Mouse (Mus musculus) testis, adult 2 months (tissue): Measurements from ENCODE around the gene Slco1a1. TPM values are rescaled to one million over a fixed set of nuclear protein-coding genes. Genes with fewer than 3 reads are reported as not detected.
"Not testable (repeated sequence)": the region's sequence is repeated elsewhere in the genome, so short reads cannot be mapped to it uniquely, and the experiment has no call there.

Experiments used
- H3K27ac ChIP-seq: fragments of 200-500 bp; 2 replicates; pipeline ENCODE4 v1.5.1; 2012; ENCODE audit warnings: low read depth, low read length; ENCODE audit not compliant: control insufficient read depth, insufficient read depth
- H3K27me3 ChIP-seq: fragments of 200-500 bp; 2 replicates; pipeline ENCODE4 v1.6.1; 2012; ENCODE audit warnings: mild to moderate bottlenecking, low read length, moderate library complexity; ENCODE audit not compliant: control insufficient read depth, insufficient read depth
- H3K36me3 ChIP-seq: fragments of 200-500 bp; 2 replicates; pipeline ENCODE4 v1.6.1; 2012; ENCODE audit warnings: mild to moderate bottlenecking, low read length; ENCODE audit not compliant: control insufficient read depth, insufficient read depth
- H3K4me1 ChIP-seq: fragments of 200-500 bp; 2 replicates; pipeline ENCODE4 v1.6.1; 2012; ENCODE audit warnings: low read length; ENCODE audit not compliant: control insufficient read depth, insufficient read depth
- H3K4me3 ChIP-seq: fragments of 200-500 bp; 2 replicates; pipeline ENCODE4 v1.5.1; 2012; ENCODE audit warnings: low read depth, mild to moderate bottlenecking, low read length, moderate library complexity, mixed read lengths; ENCODE audit not compliant: control insufficient read depth
- CTCF ChIP-seq: fragments of 200-500 bp; IDR thresholded peaks from 2 replicates; pipeline ENCODE4 v1.5.1; 2012; ENCODE audit warnings: low read depth, mild to moderate bottlenecking, inconsistent platforms, low read length, moderate library complexity; ENCODE audit not compliant: control insufficient read depth, insufficient read depth, insufficient replicate concordance
- POLR2A ChIP-seq: fragments of 200-500 bp; IDR thresholded peaks from 2 replicates; pipeline ENCODE4 v1.6.1; 2012; ENCODE audit warnings: low read depth, mild to moderate bottlenecking, inconsistent platforms, low read length, moderate library complexity; ENCODE audit not compliant: control insufficient read depth
- polyA plus RNA-seq: library from polyadenylated mRNA; depleted of rRNA; stranded (reverse); fragments of >200 nt; gene quantifications from 2 replicates; pipeline ENCODE4 v1.2.3, GENCODE M21; 2012; rRNA removed

Gene Slco1a1
- polyA plus RNA-seq, 1 experiment, result not detected

- Histone ChIP-seq H3K4me3 (no peak overlapping the region), H3K27me3 (no peaks in the 10 kb centered on the region), H3K27ac (no peak overlapping the region), H3K4me1 (no peaks in the 10 kb centered on the region), H3K36me3 (no peaks in the 10 kb centered on the region)
- TF ChIP-seq CTCF (no peak), POLR2A (no peak)
Observed at GRCm38 (mm10) chr6:141889723-141890122, 57.0 kb downstream of the Slco1a1 start.

- TF ChIP-seq CTCF (no peak), POLR2A (no peak)
- Histone ChIP-seq H3K36me3 (no peaks in the 10 kb centered on the region), H3K4me3 (no peak overlapping the region), H3K27ac (no peak overlapping the region), H3K27me3 (no peaks in the 10 kb centered on the region), H3K4me1 (no peaks in the 10 kb centered on the region)
Observed at GRCm38 (mm10) chr6:141888248-141888647, 58.5 kb downstream of the Slco1a1 start.

GRCm38 (mm10) chr6:141882581-141882980 lies 64.2 kb downstream of the Slco1a1 start:
- TF ChIP-seq POLR2A (no peak), CTCF (no peak)
- H3K27ac ChIP-seq, result no peak overlapping the region
- H3K4me1 ChIP-seq, result no peaks in the 10 kb centered on the region
- no peak overlapping the region for H3K4me3 ChIP-seq
- no peaks in the 10 kb centered on the region for H3K36me3 ChIP-seq
- no peaks in the 10 kb centered on the region for H3K27me3 ChIP-seq

- H3K4me3 ChIP-seq, H3K27me3 ChIP-seq: not testable (repeated sequence)
Observed at GRCm38 (mm10) chr6:141875742-141876141, 71.0 kb downstream of the Slco1a1 start.

GRCm38 (mm10) chr6:141871711-141872110 lies 75.1 kb downstream of the Slco1a1 start:
- H3K36me3 ChIP-seq, result no peaks in the 10 kb centered on the region
- TF ChIP-seq CTCF, result no peak
- no peak for TF ChIP-seq POLR2A
- no peaks in the 10 kb centered on the region for H3K4me1 ChIP-seq
- no peak overlapping the region for H3K27ac ChIP-seq
- no peaks in the 10 kb centered on the region for H3K27me3 ChIP-seq
- H3K4me3 ChIP-seq, result no peak overlapping the region

More at GRCm38 (mm10) chr6:141875742-141876141, 71.0 kb downstream of the Slco1a1 start:
- not testable (repeated sequence) for H3K36me3 ChIP-seq, H3K4me1 ChIP-seq, H3K27ac ChIP-seq

- no peaks in the 10 kb centered on the region for H3K36me3 ChIP-seq
- no peaks in the 10 kb centered on the region for H3K4me1 ChIP-seq
- no peak overlapping the region for H3K4me3 ChIP-seq
- no peaks in the 10 kb centered on the region for H3K27me3 ChIP-seq
- TF ChIP-seq POLR2A, result no peak
- TF ChIP-seq CTCF, result no peak
- H3K27ac ChIP-seq, result no peak overlapping the region
Observed at GRCm38 (mm10) chr6:141868735-141869134, 78.0 kb downstream of the Slco1a1 start.

GRCm38 (mm10) chr6:141866026-141866425 lies 80.7 kb downstream of the Slco1a1 start:
- no peaks in the 10 kb centered on the region for H3K27me3 ChIP-seq
- H3K4me3 ChIP-seq, result no peak overlapping the region
- H3K27ac ChIP-seq, result no peak overlapping the region
- H3K4me1 ChIP-seq, result no peaks in the 10 kb centered on the region
- TF ChIP-seq POLR2A, result no peak
- H3K36me3 ChIP-seq, result no peaks in the 10 kb centered on the region

GRCm38 (mm10) chr6:141857735-141858531 lies 88.8 kb downstream of the Slco1a1 start:
- no peak overlapping the region for H3K27ac ChIP-seq
- no peak overlapping the region for H3K4me3 ChIP-seq
- no peaks in the 10 kb centered on the region for H3K4me1 ChIP-seq
- TF ChIP-seq CTCF, result no peak
- TF ChIP-seq POLR2A, result no peak
- no peaks in the 10 kb centered on the region for H3K27me3 ChIP-seq
- no peaks in the 10 kb centered on the region for H3K36me3 ChIP-seq

Other genes starting within 250 kb of the Slco1a1 start
- 0.61 and 0.80 TPM in 2 replicates for gene Gm5724, start 173.2 kb downstream of the Slco1a1 start, polyA plus RNA-seq
- gene Slco1a4, start 90.8 kb downstream of the Slco1a1 start, polyA plus RNA-seq, result 0.47 and 0.68 TPM in 2 replicates
- not detected in 2 replicates for gene Gm6614, start 64.5 kb upstream of the Slco1a1 start, polyA plus RNA-seq